Mouse (Mus musculus) limb, embryonic 14.5 days (tissue): ENCODE data around the gene Siglec1. TPM values are rescaled to one million over a fixed set of nuclear protein-coding genes. Genes with fewer than 3 reads are reported as not detected.
"Not testable (repeated sequence)": the region's sequence is repeated elsewhere in the genome, so short reads cannot be mapped to it uniquely, and the experiment has no call there.

Experiments
- ATAC-seq: fragments of 200-750 bp; cut with Nextera tagmentation; 2 replicates; pipeline ENCODE4 v1.8.0; 2017; ENCODE audit warnings: low read depth, moderate number of reproducible peaks, moderate TSS enrichment; ENCODE audit not compliant: low FRiP score
- DNase-seq: peaks from one replicate; pipeline ENCODE4 v3.0.0-alpha.2; 2015; ENCODE audit warnings: low spot score
- H3K27ac ChIP-seq: fragments of 300-500 bp; sonication (generic); replicated peaks from 2 replicates; pipeline ENCODE4 v1.5.1; 2014; ENCODE audit warnings: low read depth, mild to moderate bottlenecking, low read length, moderate library complexity, mixed read lengths
- H3K27me3 ChIP-seq: fragments of 300-500 bp; sonication (generic); 2 replicates; pipeline ENCODE4 v1.6.1; 2014; ENCODE audit warnings: low read length, mixed read lengths; ENCODE audit not compliant: control insufficient read depth, insufficient read depth
- H3K36me3 ChIP-seq: fragments of 300-500 bp; sonication (generic); 2 replicates; pipeline ENCODE4 v1.6.1; 2014; ENCODE audit warnings: mild to moderate bottlenecking, low read length, moderate library complexity, mixed read lengths; ENCODE audit not compliant: control insufficient read depth, insufficient read depth
- H3K4me1 ChIP-seq: fragments of 300-500 bp; sonication (generic); 2 replicates; pipeline ENCODE4 v1.6.1; 2014; ENCODE audit warnings: antibody characterized with exemption, low read length, mixed read lengths; ENCODE audit not compliant: control insufficient read depth, insufficient read depth
- H3K4me2 ChIP-seq: fragments of 300-500 bp; sonication (generic); replicated peaks from 2 replicates; pipeline ENCODE4 v1.6.1; 2014; ENCODE audit warnings: low read depth, mild to moderate bottlenecking, low read length, moderate library complexity; ENCODE audit not compliant: severe bottlenecking
- H3K4me3 ChIP-seq: fragments of 300-500 bp; sonication (generic); replicated peaks from 2 replicates; pipeline ENCODE4 v1.5.1; 2014; ENCODE audit warnings: low read length
- H3K9ac ChIP-seq: fragments of 300-500 bp; sonication (generic); 2 replicates; pipeline ENCODE4 v1.6.1; 2014; ENCODE audit warnings: mild to moderate bottlenecking, low read depth, low read length, moderate library complexity; ENCODE audit not compliant: severe bottlenecking
- H3K9me3 ChIP-seq: fragments of 300-500 bp; sonication (generic); 2 replicates; pipeline ENCODE4 v1.6.1; 2016; ENCODE audit warnings: low read length; ENCODE audit not compliant: control insufficient read depth
- POLR2A ChIP-seq: fragments of 200-500 bp; IDR thresholded peaks from 2 replicates; pipeline ENCODE4 v1.8.0; 2012; ENCODE audit warnings: inconsistent platforms, mild to moderate bottlenecking, moderate library complexity, borderline replicate concordance; ENCODE audit not compliant: insufficient read depth, insufficient read length; ENCODE audit errors: extremely low read depth
- WGBS: fragments of 180-500 bp; shearing (Covaris S2); extraction: QIAGEN DNeasy Blood & Tissue Kit; methylation state at CpG from one replicate; pipeline ENCODE4 v1.1.7; 2014; 5-methylcytosine and 5-hydroxymethylcytosine counted together
- polyA plus RNA-seq, 2 experiments: library from polyadenylated mRNA; depleted of rRNA in 1 of 2; stranded (reverse) in 1 of 2; unstranded in 1 of 2; fragments of >200 nt; fragmentation: Nextera tagmentation in 1 of 2; extraction: Ambion mirVana in 1 of 2; gene quantifications; 2 replicates each; pipeline versions ENCODE4 v1.2.1 to v1.2.3; 2012 to 2014

The Siglec1 gene
- polyA plus RNA-seq, 2 experiments, result 0.51 to 0.87 TPM

DNA sequence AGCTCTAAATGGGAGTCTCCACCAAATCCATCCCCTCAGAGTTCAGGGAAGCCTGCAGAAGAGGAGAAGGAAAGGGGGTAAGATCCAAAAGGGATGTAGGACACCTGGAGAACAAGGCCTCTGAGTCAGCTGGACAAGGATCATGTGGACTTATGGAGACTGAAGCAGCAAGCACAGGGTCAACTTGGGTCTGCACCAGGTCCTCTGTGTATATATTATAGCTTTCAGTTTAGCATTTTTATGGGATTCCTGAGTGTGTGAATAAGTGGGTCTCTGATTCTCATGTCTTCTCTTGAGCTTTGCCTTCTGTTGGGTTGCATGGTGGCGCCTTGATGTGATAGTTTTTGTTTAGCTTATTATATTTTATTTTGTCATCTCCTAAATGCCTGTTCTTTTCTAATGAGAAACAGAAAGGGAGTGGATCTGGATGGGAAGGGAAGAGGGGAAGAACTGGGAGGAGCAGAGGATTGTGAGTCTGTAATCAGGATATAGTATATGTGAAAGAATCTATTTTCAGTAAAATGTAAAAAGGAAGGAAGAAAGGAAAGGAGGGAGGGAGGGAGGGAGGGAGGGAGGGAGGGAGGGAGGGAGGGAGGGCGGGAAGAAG lies 32.5 kb upstream of the Siglec1 start:
- 66% methylated on average over 2 of the region's 2 CpGs for WGBS

DNA sequence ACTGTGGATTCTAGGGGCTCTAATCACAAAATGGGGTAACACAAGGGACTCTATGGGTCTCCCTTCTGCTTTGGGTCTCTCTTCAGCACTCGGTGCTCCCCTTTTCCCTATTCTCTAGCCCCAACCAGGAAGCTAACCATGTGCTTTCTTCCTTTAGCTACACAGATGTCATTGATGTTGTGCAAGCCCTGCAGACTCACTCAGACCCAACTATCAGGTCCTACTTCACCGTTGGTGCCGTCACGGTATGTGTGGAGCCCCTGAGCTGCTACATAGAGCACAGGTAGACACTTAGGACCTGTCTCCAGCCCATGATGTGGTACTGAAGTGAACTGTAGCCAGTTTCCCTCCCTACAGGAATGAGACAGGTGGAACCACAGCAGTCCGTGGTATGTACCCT lies 19.4 kb upstream of the Siglec1 start:
- TF ChIP-seq POLR2A, result no peak
- Histone ChIP-seq H3K4me1 (no peaks in the 10 kb centered on the region), H3K9ac (no peak overlapping the region), H3K36me3 (no peaks in the 10 kb centered on the region), H3K4me3 (no peak overlapping the region), H3K9me3 (no peaks in the 10 kb centered on the region), H3K4me2 (no peak overlapping the region), H3K27me3 (no peaks in the 10 kb centered on the region), H3K27ac (no peak overlapping the region)
- ATAC-seq (no peak), DNase-seq (no peak)
- 90% methylated on average over 5 of the region's 5 CpGs for WGBS

More for the DNA sequence above, 32.5 kb upstream of the Siglec1 start:
- H3K9ac ChIP-seq, result no peak overlapping the region
- DNase-seq, result no peak
- H3K4me3 ChIP-seq, result no peak overlapping the region
- no peak overlapping the region for H3K27ac ChIP-seq
- no peaks in the 10 kb centered on the region for H3K4me1 ChIP-seq
- TF ChIP-seq POLR2A, result no peak
- H3K27me3 ChIP-seq, result no peaks in the 10 kb centered on the region
- no peaks in the 10 kb centered on the region for H3K36me3 ChIP-seq
- H3K4me2 ChIP-seq, result no peak overlapping the region
- no peak for ATAC-seq
- no peaks in the 10 kb centered on the region for H3K9me3 ChIP-seq

DNA sequence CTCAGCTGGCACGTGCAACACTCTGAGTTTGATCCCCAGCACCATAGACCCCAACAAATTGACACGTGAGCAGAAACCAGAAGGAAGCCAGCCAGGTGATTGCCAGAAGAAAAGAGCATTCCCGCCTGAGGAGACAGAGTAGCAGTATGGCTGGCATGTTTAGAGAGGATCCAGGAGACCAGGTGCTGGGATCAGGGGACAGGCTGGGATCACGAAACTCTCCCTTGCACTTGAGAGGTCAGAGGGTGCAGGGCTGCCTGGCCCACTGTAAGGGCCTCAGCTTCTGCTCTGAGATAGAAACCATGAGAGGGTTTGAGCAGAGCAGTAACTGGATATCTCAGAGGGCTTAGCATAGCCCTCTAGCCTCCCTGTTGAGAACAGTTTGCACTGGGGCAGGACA lies 18.5 kb upstream of the Siglec1 start:
- not testable (repeated sequence) for H3K4me2 ChIP-seq, ATAC-seq, H3K27me3 ChIP-seq, H3K27ac ChIP-seq, H3K9ac ChIP-seq, DNase-seq, H3K9me3 ChIP-seq, H3K36me3 ChIP-seq, H3K4me3 ChIP-seq, H3K4me1 ChIP-seq
- 56% methylated on average over 4 of the region's 4 CpGs for WGBS

DNA sequence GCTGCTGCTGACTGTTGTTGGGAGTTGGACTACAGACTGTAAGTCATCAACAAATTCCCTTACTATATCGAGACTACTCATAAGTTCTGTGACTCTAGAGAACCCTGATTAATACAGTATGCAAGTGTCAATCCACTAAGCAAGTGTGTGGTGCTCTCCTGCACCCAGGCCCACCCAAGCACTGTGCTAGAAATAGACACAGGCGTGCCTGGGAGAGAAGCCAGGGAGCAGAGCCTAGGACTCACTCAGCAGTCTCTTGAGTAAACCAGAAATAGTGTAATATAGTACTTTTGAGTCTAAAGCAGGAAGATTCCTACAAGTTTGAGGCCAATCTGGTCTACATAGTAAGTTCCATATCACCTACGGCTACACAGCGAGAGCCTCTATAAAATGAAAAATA lies 17.5 kb upstream of the Siglec1 start:
- ATAC-seq, result no peak
- Histone ChIP-seq H3K4me2 (no peak overlapping the region), H3K27ac (no peak overlapping the region), H3K9me3 (no peaks in the 10 kb centered on the region), H3K36me3 (no peaks in the 10 kb centered on the region), H3K27me3 (no peaks in the 10 kb centered on the region), H3K4me3 (no peak overlapping the region), H3K4me1 (no peaks in the 10 kb centered on the region), H3K9ac (no peak overlapping the region)
- WGBS, result 77% methylated on average over 4 of the region's 4 CpGs
- DNase-seq, result no peak
- no peak for TF ChIP-seq POLR2A

DNA sequence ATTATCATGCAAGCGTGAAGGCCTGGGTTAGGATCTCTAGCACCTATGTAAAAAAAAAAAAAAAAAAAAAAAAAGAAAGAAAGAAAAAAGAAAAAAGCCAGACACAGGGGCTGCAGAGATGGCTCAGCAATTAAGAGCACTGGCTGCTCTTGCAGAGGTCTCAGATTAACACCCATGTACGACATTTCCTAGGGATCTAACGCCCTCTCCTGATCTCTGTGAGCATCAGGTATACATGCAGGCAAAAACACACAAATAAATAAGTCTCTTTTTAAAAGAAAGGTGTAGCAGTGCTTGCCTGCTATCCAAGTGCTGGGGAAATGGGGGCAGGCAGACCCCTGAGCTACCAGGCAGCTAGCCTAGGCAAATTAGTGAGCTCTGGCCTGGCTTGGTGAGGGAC lies 15.0 kb upstream of the Siglec1 start:
- no peak for DNase-seq

DNA sequence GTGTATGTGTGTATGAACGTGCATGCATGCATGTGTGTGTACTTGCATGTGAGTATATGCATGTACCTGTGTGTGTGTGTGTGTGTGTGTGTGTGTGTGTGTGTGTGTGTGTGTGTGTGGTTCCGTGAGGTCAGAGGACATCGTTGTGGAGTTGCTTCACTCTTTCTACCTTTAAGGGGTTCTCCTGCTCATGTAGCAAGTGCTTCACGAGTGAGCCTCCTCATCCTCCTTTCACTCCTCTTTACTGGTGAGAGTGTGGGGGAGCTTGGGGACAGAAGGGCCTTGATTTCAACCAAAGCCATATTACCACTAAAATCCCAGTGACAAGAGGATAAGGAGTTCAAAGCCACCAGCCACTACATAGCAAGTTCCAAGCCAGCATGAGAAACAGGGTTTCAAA lies 10.5 kb upstream of the Siglec1 start:
- no peak overlapping the region for H3K9ac ChIP-seq
- no peaks in the 10 kb centered on the region for H3K9me3 ChIP-seq
- 78% methylated on average over 4 of the region's 4 CpGs for WGBS
- TF ChIP-seq POLR2A, result no peak
- H3K4me3 ChIP-seq, result no peak overlapping the region
- ATAC-seq (no peak), DNase-seq (no peak)
- H3K36me3 ChIP-seq, result no peaks in the 10 kb centered on the region
- no peak overlapping the region for H3K27ac ChIP-seq
- H3K27me3 ChIP-seq, result no peaks in the 10 kb centered on the region
- H3K4me1 ChIP-seq, result peaks cover 9% of the 10 kb centered on the region
- H3K4me2 ChIP-seq, result no peak overlapping the region

More for the DNA sequence above, 15.0 kb upstream of the Siglec1 start:
- no peaks in the 10 kb centered on the region for H3K27me3 ChIP-seq
- no peaks in the 10 kb centered on the region for H3K9me3 ChIP-seq
- H3K4me3 ChIP-seq, result no peak overlapping the region
- no peak for TF ChIP-seq POLR2A
- no peak for ATAC-seq
- H3K9ac ChIP-seq, result no peak overlapping the region
- H3K27ac ChIP-seq, result no peak overlapping the region
- no peak overlapping the region for H3K4me2 ChIP-seq
- no peaks in the 10 kb centered on the region for H3K36me3 ChIP-seq
- H3K4me1 ChIP-seq, result peaks cover 4% of the 10 kb centered on the region
- 72% methylated on average over 3 of the region's 3 CpGs for WGBS
